Comparison of ENCODE assay signal across 8 mouse cellular contexts in the genomic region with DNA sequence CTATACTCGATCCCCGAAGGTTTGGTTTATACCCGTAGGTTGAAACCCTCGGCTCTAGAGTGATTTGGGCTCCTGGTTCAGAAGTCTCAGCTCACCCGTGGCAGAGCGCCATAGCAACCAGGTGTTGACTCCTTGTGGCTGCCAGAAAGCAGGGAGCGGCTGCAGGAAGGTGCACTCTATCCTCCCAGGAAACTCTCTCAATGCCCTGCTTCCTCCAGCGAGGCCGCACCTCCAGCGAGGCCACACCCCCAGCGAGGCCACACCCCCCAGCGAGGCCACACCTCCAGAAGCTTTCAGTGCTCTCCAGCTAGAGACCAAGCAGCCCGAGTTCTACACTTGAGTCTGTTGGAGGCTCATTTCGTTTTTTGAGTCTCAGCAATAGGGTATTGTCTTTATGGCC. TPM values are rescaled to one million over a fixed set of nuclear protein-coding genes. Genes with fewer than 3 reads are reported as not detected.
DNase-seq lines count a peak whose midpoint lies in the region; ATAC-seq and TF ChIP-seq lines count a peak whose summit lies in the region.

No protein-coding gene starts in this region.

- H3K27ac ChIP-seq in neural tube, embryonic 11.5 days (ENCODE audit: low read depth, low read length) = no peak overlapping the region
- H3K27ac ChIP-seq in neural tube, embryonic 15.5 days (replicated peaks) = no peak overlapping the region
- no peak overlapping the region for H3K27ac ChIP-seq in forebrain, embryonic 12.5 days
- H3K27ac ChIP-seq in midbrain, embryonic 11.5 days (ENCODE audit: low read depth, low read length) = no peak overlapping the region

- 44% methylated on average over 14 of the region's 14 CpGs for WGBS in neural tube, embryonic 11.5 days
- WGBS in neural tube, embryonic 15.5 days = 49% methylated on average over 14 of the region's 14 CpGs
- 21% methylated on average over 14 of the region's 14 CpGs for WGBS in lung, adult 2 months
- WGBS in forebrain, embryonic 12.5 days = 53% methylated on average over 14 of the region's 14 CpGs
- WGBS in midbrain, embryonic 11.5 days = 50% methylated on average over 14 of the region's 14 CpGs

- H3K9me3 ChIP-seq in neural tube, embryonic 11.5 days (ENCODE audit: control insufficient read depth, low read length) = no peaks in the 10 kb centered on the region
- H3K9me3 ChIP-seq in neural tube, embryonic 15.5 days (replicated peaks) = no peaks in the 10 kb centered on the region
- H3K9me3 ChIP-seq in forebrain, embryonic 12.5 days = no peaks in the 10 kb centered on the region
- H3K9me3 ChIP-seq in midbrain, embryonic 11.5 days (ENCODE audit: control insufficient read depth, low read length) = no peaks in the 10 kb centered on the region

- no peak overlapping the region for H3K4me3 ChIP-seq in neural tube, embryonic 11.5 days (ENCODE audit: low read depth, low read length)
- no peak overlapping the region for H3K4me3 ChIP-seq in neural tube, embryonic 15.5 days (replicated peaks)
- H3K4me3 ChIP-seq in lung, adult 2 months (replicated peaks; ENCODE audit: extremely low read depth, low read depth, low read length) = no peak overlapping the region
- no peak overlapping the region for H3K4me3 ChIP-seq in forebrain, embryonic 12.5 days (replicated peaks)
- no peak overlapping the region for H3K4me3 ChIP-seq in midbrain, embryonic 11.5 days (ENCODE audit: low read depth, low read length)

- no peak for ATAC-seq in neural tube, embryonic 11.5 days (ENCODE audit: insufficient read depth, low FRiP score, low TSS enrichment)
- no peak for ATAC-seq in neural tube, embryonic 15.5 days (ENCODE audit: low FRiP score)
- no peak for ATAC-seq in forebrain, embryonic 12.5 days (ENCODE audit: low FRiP score)
- no peak for ATAC-seq in midbrain, embryonic 11.5 days (ENCODE audit: low FRiP score)

- H3K36me3 ChIP-seq in neural tube, embryonic 11.5 days (ENCODE audit: control insufficient read depth, insufficient read depth, low read length) = no peaks in the 10 kb centered on the region
- H3K36me3 ChIP-seq in neural tube, embryonic 15.5 days = 0 out of 2 replicates have a peak, but pooled peaks cover 4% of the 10 kb centered on the region
- no peaks in the 10 kb centered on the region for H3K36me3 ChIP-seq in forebrain, embryonic 12.5 days (replicated peaks)
- H3K36me3 ChIP-seq in midbrain, embryonic 11.5 days (ENCODE audit: control insufficient read depth, insufficient read depth, low read length) = no peaks in the 10 kb centered on the region

- 0 out of 2 replicates have a peak, but pooled peaks cover 7% of the 10 kb centered on the region for H3K4me1 ChIP-seq in neural tube, embryonic 11.5 days (ENCODE audit: control insufficient read depth, insufficient read depth, low read length)
- H3K4me1 ChIP-seq in neural tube, embryonic 15.5 days = peaks cover 30% of the 10 kb centered on the region
- peaks cover 11% of the 10 kb centered on the region; the same call in 1 of the 2 replicates for H3K4me1 ChIP-seq in lung, adult 2 months (ENCODE audit: control insufficient read depth, insufficient read depth, low read length)
- peaks cover 11% of the 10 kb centered on the region for H3K4me1 ChIP-seq in forebrain, embryonic 12.5 days
- H3K4me1 ChIP-seq in midbrain, embryonic 11.5 days (ENCODE audit: control insufficient read depth, insufficient read depth, low read length) = peaks cover 9% of the 10 kb centered on the region

- TF ChIP-seq POLR2A in lung, adult 2 months (IDR thresholded peaks at IDR 0.05; ENCODE audit: borderline replicate concordance, extremely low read depth, low read depth, low read length) = peak; percentile 16; the same call in 1 of the 2 replicates

- H3K9ac ChIP-seq in neural tube, embryonic 11.5 days (ENCODE audit: low read length) = no peak overlapping the region
- no peak overlapping the region for H3K9ac ChIP-seq in neural tube, embryonic 15.5 days (replicated peaks)
- H3K9ac ChIP-seq in forebrain, embryonic 12.5 days = no peak overlapping the region
- H3K9ac ChIP-seq in midbrain, embryonic 11.5 days (ENCODE audit: low read length) = no peak overlapping the region

- H3K4me2 ChIP-seq in neural tube, embryonic 11.5 days (ENCODE audit: low read depth) = no peak overlapping the region
- no peak overlapping the region for H3K4me2 ChIP-seq in neural tube, embryonic 15.5 days
- H3K4me2 ChIP-seq in forebrain, embryonic 12.5 days = no peak overlapping the region
- no peak overlapping the region for H3K4me2 ChIP-seq in midbrain, embryonic 11.5 days

- TF ChIP-seq CTCF in lung, adult 2 months (IDR thresholded peaks at IDR 0.05; ENCODE audit: insufficient read depth, low read length) = no peak

- peak; percentile 33 for DNase-seq in neural tube, embryonic 11.5 days (ENCODE audit: low spot score)
- peak; percentile 78 for DNase-seq in c-Kit-positive CD71-positive TER-119-positive erythroid progenitor cells, embryonic 14.5 days (ENCODE audit: low spot score)
- DNase-seq in heart, postnatal 36 days = peak; percentile 72 to 79
- DNase-seq in lung, adult 2 months = peak; percentile 87
- DNase-seq in spleen, adult 18-20 months = peak; percentile 79 to 88
- no peak for DNase-seq in midbrain, embryonic 11.5 days (ENCODE audit: low spot score, missing footprints)

- H3K27me3 ChIP-seq in neural tube, embryonic 11.5 days (ENCODE audit: control insufficient read depth, insufficient read depth, low read length) = peaks cover 6% of the 10 kb centered on the region
- peaks cover 27% of the 10 kb centered on the region for H3K27me3 ChIP-seq in neural tube, embryonic 15.5 days (replicated peaks)
- H3K27me3 ChIP-seq in forebrain, embryonic 12.5 days = peaks cover 35% of the 10 kb centered on the region
- peaks cover 15% of the 10 kb centered on the region for H3K27me3 ChIP-seq in midbrain, embryonic 11.5 days (ENCODE audit: control insufficient read depth, insufficient read depth, low read length)

- intact Hi-C loops in heart, postnatal 36 days (cut with DNase I) = no loop called here

RNA-seq across cellular contexts. Expression of a gene that starts 3.3 kb away (rescaled TPM):
- polyA plus RNA-seq in neural tube, embryonic 11.5 days (2014; fragmentation: Nextera tagmentation; extraction: Ambion mirVana) = 18.3 and 18.5 TPM in 2 replicates
- 20.8 and 25.5 TPM in 2 replicates for polyA plus RNA-seq in neural tube, embryonic 15.5 days (2015; fragmentation: Nextera tagmentation; extraction: Ambion mirVana)
- total RNA-seq in heart, postnatal 36 days (2021) = 10 to 100 TPM in 1 of 2 experiments, 1 to 10 TPM in 1; 9.9 to 12.9 TPM
- 14.2 and 17.3 TPM in 2 replicates for polyA plus RNA-seq in lung, adult 2 months (2012; rRNA removed)
- polyA plus RNA-seq in forebrain, embryonic 12.5 days (2016; fragmentation: Nextera tagmentation; extraction: Ambion mirVana) = 18.5 and 18.9 TPM in 2 replicates
- 13.9 and 20.3 TPM in 2 replicates for polyA plus RNA-seq in midbrain, embryonic 11.5 days (2014; fragmentation: Nextera tagmentation; extraction: Ambion mirVana)

RNA-seq across cellular contexts. Expression of a gene that starts 10.4 kb away (rescaled TPM):
- polyA plus RNA-seq in neural tube, embryonic 11.5 days (2014; fragmentation: Nextera tagmentation; extraction: Ambion mirVana) = 0.16 and 0.18 TPM in 2 replicates
- polyA plus RNA-seq in neural tube, embryonic 15.5 days (2015; fragmentation: Nextera tagmentation; extraction: Ambion mirVana) = 0.63 and 0.65 TPM in 2 replicates
- 100 to 1,000 TPM; 359 to 393 TPM for total RNA-seq in heart, postnatal 36 days (2021)
- 1.3 and 9.4 TPM in 2 replicates for polyA plus RNA-seq in lung, adult 2 months (2012; rRNA removed)
- 0.21 and 0.29 TPM in 2 replicates for polyA plus RNA-seq in forebrain, embryonic 12.5 days (2016; fragmentation: Nextera tagmentation; extraction: Ambion mirVana)
- polyA plus RNA-seq in midbrain, embryonic 11.5 days (2014; fragmentation: Nextera tagmentation; extraction: Ambion mirVana) = 0.16 and 0.29 TPM in 2 replicates
